Comparison of ENCODE assay signal across 18 mouse cellular contexts in genomic region chr4:124206480-124206879, GRCm38 (mm10).
DNase-seq lines count a peak whose midpoint lies in the region; ATAC-seq lines count a peak whose summit lies in the region.
"Had no signal": no experiment of that assay in that cellular context is flagged by ENCODE, and none has a peak within 500 bp of the region (broad histone marks: within the 10 kb centered on the region; RNA-seq: fewer than 3 reads in every experiment).

No protein-coding gene starts in this region.

- H3K36me3 ChIP-seq in midbrain, embryonic 13.5 days: no peaks in the 10 kb centered on the region
- H3K36me3 ChIP-seq: heart, embryonic 15.5 days had no signal

- no peak overlapping the region for H3K4me2 ChIP-seq in midbrain, embryonic 13.5 days (replicated peaks)
- H3K4me2 ChIP-seq: forebrain, embryonic 13.5 days; heart, embryonic 15.5 days; liver, embryonic 11.5 days had no signal

- H3K27ac ChIP-seq in midbrain, embryonic 13.5 days: no peak overlapping the region
- H3K27ac ChIP-seq: forebrain, embryonic 13.5 days; heart, adult 2 months; heart, embryonic 15.5 days; hindbrain, postnatal 0 days had no signal

- peaks cover 2% of the 10 kb centered on the region; the same call in 1 of the 2 replicates for H3K4me1 ChIP-seq in midbrain, embryonic 13.5 days (replicated peaks)
- H3K4me1 ChIP-seq: forebrain, embryonic 13.5 days; heart, embryonic 15.5 days had no signal

- DNase-seq in left cerebral cortex, adult 18-20 months (ENCODE audit: low spot score in 2 of 2): peak; percentile 49 to 56
- no peak for DNase-seq in left cerebral cortex, adult 11 months (ENCODE audit: low spot score)
- peak; percentile 40 to 74 for DNase-seq in frontal cortex, postnatal 36 days (ENCODE audit: low spot score in 2 of 2)
- DNase-seq in right cerebral cortex, adult 2 months (ENCODE audit: low spot score in 2 of 2): peak; percentile 66 to 67
- no peak for DNase-seq in lung, postnatal 4 days
- no peak for DNase-seq in thymus, postnatal 14 days
- DNase-seq: cerebellum, adult 9-10 months; gastrocnemius, postnatal 10 days; heart, adult 2 months; heart, postnatal 4 days; lung, adult 18-20 months; retina, postnatal 1 day had no signal

- no peaks in the 10 kb centered on the region for H3K9me3 ChIP-seq in midbrain, embryonic 13.5 days
- H3K9me3 ChIP-seq: forebrain, embryonic 13.5 days; heart, embryonic 15.5 days had no signal

- ATAC-seq in midbrain, embryonic 13.5 days: no peak
- ATAC-seq: forebrain, embryonic 13.5 days; hindbrain, postnatal 0 days; intestine, postnatal 0 days had no signal

- H3K9ac ChIP-seq in midbrain, embryonic 13.5 days (replicated peaks): no peak overlapping the region
- H3K9ac ChIP-seq: forebrain, embryonic 13.5 days; heart, embryonic 15.5 days had no signal

- no peak overlapping the region for H3K4me3 ChIP-seq in midbrain, embryonic 13.5 days (replicated peaks)
- H3K4me3 ChIP-seq: forebrain, embryonic 13.5 days; heart, adult 2 months; heart, embryonic 15.5 days had no signal

- no peaks in the 10 kb centered on the region for H3K27me3 ChIP-seq in midbrain, embryonic 13.5 days
- H3K27me3 ChIP-seq: forebrain, embryonic 13.5 days had no signal

- 92% methylated on average over 16 of the region's 16 CpGs for WGBS in midbrain, embryonic 13.5 days

Comparison
In these comparisons a context has a peak if more than half of its experiments do, and no peak if none do; other contexts are left out.
1. DNase-seq: peak in left cerebral cortex, adult 18-20 months (2 of 2), frontal cortex, postnatal 36 days (2 of 2) and right cerebral cortex, adult 2 months (2 of 2); none in left cerebral cortex, adult 11 months (single experiment), lung, postnatal 4 days (0 of 2) and thymus, postnatal 14 days (single experiment).